Mouse (Mus musculus): ENCODE results near the gene Nol10. TPM values are rescaled to one million over a fixed set of nuclear protein-coding genes. Genes with fewer than 3 reads are reported as not detected.

Nol10 gene
- polyA plus RNA-seq, 1 experiment from 2014 or later: 28.1 TPM

DNA sequence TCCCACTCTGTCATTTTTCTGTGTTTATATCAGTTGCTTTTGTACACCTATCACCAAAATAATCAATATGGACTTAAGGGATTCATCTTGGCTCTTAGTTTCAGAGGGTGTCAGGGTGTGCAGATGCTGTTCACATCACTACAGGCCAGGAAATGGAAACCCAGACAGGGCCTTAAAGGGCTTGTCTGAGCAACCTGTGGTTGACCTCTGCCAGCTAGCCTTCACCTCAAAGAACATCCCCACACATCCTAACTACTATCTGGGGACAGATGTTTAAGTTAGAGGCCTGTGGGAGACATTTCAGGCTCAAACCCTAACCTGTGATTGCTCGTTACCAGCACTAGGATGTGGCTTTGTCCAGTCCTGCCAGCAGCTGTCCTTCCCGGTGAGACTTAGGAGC lies 82.3 kb downstream of the Nol10 start:
- no peak for ATAC-seq (ENCODE audit: low FRiP score)
- WGBS: 94% methylated on average over 2 of the region's 2 CpGs
- no peak overlapping the region for H3K4me3 ChIP-seq (ENCODE audit: low read depth, low read length)
- H3K4me1 ChIP-seq (replicated peaks; ENCODE audit: control insufficient read depth, insufficient read depth, low read length): no peaks in the 10 kb centered on the region
- H3K27ac ChIP-seq (ENCODE audit: low read depth, low read length): no peak overlapping the region
- no peaks in the 10 kb centered on the region for H3K9me3 ChIP-seq (ENCODE audit: control insufficient read depth, low read length)
- H3K4me2 ChIP-seq (replicated peaks; ENCODE audit: low read depth, low read length): no peak overlapping the region
- no peak overlapping the region for H3K9ac ChIP-seq (ENCODE audit: low read depth, low read length)
- no peaks in the 10 kb centered on the region for H3K27me3 ChIP-seq (ENCODE audit: control insufficient read depth, insufficient read depth, low read length)
- H3K36me3 ChIP-seq (ENCODE audit: control insufficient read depth, insufficient read depth, low read length): no peaks in the 10 kb centered on the region
- no peak for DNase-seq (ENCODE audit: low spot score)

DNA sequence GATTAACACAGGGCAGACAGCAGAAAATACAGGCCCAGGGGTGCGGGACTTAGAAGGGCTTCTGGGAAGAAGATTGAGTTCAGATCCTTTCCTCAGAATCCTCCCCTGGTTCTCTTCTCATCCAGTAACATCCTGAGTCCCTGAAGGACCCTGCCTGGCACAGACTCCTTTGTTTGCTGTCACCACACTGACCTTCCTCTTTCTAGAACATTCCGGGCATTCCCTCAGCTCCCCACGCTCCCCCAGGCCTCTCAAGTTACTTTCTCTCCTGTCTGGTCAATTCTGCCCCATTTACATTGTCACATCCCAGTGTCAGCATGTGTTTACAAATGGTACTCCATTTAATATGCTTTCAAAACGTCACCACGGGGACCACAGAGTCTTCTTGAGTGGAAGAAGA lies 82.9 kb downstream of the Nol10 start:
- no peak overlapping the region for H3K4me2 ChIP-seq (replicated peaks; ENCODE audit: low read depth, low read length)
- no peak for DNase-seq (ENCODE audit: low spot score)
- no peak overlapping the region for H3K9ac ChIP-seq (ENCODE audit: low read depth, low read length)
- no peaks in the 10 kb centered on the region for H3K9me3 ChIP-seq (ENCODE audit: control insufficient read depth, low read length)
- H3K36me3 ChIP-seq (ENCODE audit: control insufficient read depth, insufficient read depth, low read length): no peaks in the 10 kb centered on the region
- H3K4me3 ChIP-seq (ENCODE audit: low read depth, low read length): no peak overlapping the region
- H3K27me3 ChIP-seq (ENCODE audit: control insufficient read depth, insufficient read depth, low read length): no peaks in the 10 kb centered on the region
- no peak for ATAC-seq (ENCODE audit: low FRiP score)
- WGBS: 84% methylated on average over 5 of the region's 5 CpGs
- no peaks in the 10 kb centered on the region for H3K4me1 ChIP-seq (replicated peaks; ENCODE audit: control insufficient read depth, insufficient read depth, low read length)
- no peak overlapping the region for H3K27ac ChIP-seq (ENCODE audit: low read depth, low read length)

DNA sequence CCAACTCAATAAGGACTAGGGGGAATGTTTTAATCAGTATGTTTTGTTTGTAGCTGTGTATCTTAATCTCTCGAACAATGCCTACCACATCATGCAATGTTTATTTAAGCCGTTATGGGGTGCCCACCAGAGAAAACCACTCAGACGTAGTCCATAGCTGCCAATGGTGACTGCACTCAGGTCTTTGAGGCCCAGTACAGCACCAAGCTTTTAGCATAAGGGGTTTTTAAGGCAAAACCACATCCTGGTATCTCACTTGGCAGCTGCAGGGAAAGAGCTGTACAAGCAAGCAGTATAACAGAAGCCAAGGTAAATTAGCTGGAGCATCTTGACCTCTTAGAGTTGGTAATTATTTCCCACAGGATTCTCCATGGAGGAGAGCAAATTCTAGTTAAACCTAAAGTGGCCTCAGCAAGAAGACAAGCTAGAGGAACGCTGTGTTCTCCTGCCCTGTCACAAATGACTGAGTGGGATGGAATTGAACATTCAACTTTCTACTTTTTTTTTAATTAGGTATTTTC lies 83.6 kb downstream of the Nol10 start:
- H3K27me3 ChIP-seq (ENCODE audit: control insufficient read depth, insufficient read depth, low read length): no peaks in the 10 kb centered on the region
- H3K4me1 ChIP-seq (replicated peaks; ENCODE audit: control insufficient read depth, insufficient read depth, low read length): no peaks in the 10 kb centered on the region
- 95% methylated on average over 4 of the region's 4 CpGs for WGBS
- no peaks in the 10 kb centered on the region for H3K9me3 ChIP-seq (ENCODE audit: control insufficient read depth, low read length)
- no peak overlapping the region for H3K4me3 ChIP-seq (ENCODE audit: low read depth, low read length)
- no peak overlapping the region for H3K27ac ChIP-seq (ENCODE audit: low read depth, low read length)
- no peak overlapping the region for H3K4me2 ChIP-seq (replicated peaks; ENCODE audit: low read depth, low read length)
- no peak overlapping the region for H3K9ac ChIP-seq (ENCODE audit: low read depth, low read length)
- DNase-seq (ENCODE audit: low spot score) (no peak), ATAC-seq (ENCODE audit: low FRiP score) (no peak)
- H3K36me3 ChIP-seq (ENCODE audit: control insufficient read depth, insufficient read depth, low read length): no peaks in the 10 kb centered on the region

DNA sequence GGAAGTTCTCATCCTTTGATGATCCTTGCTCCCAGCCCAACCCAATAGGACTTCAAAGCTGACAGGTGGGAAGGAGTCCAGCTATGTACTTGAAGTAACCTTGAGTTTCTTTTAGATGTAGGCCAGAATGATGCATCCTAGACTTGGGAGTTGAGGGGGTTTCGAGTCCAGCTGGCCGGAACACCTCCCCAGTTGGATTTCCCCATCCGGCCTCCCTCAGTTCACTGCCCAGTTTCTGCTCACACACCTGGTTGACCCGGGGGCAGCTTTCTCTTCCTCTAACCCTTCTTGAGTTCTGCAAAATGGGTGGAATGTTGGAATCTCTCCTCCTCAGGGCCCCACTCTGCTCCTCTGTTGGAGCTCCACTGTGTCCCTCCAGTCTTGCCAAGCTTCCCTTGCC lies 85.5 kb downstream of the Nol10 start:
- WGBS: 99% methylated on average over 4 of the region's 4 CpGs
- no peak for DNase-seq (ENCODE audit: low spot score)

DNA sequence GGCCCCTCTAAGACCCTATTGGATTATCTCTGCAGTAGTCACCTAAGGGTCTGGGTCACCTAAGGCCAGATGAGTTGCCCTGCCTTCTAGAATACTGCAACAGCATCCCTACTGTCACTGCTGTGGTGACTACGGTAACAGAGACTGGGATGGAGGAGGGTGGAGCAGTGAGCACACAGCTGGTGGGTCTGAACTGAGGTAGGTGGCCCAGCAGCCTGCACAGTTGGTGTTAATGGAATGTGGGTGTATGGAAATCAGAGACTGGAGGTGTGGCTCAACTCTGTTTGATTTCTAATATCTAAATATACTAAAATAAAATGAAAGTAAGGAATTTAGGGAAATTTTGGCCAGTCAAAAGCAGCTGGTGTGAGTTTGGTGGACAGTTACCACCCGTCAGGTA lies 88.2 kb downstream of the Nol10 start:
- Histone ChIP-seq H3K27me3 (ENCODE audit: control insufficient read depth, insufficient read depth, low read length) (no peaks in the 10 kb centered on the region), H3K9ac (ENCODE audit: low read depth, low read length) (no peak overlapping the region), H3K9me3 (ENCODE audit: control insufficient read depth, low read length) (no peaks in the 10 kb centered on the region), H3K36me3 (ENCODE audit: control insufficient read depth, insufficient read depth, low read length) (no peaks in the 10 kb centered on the region), H3K27ac (ENCODE audit: low read depth, low read length) (no peak overlapping the region), H3K4me1 (replicated peaks; ENCODE audit: control insufficient read depth, insufficient read depth, low read length) (no peaks in the 10 kb centered on the region), H3K4me2 (replicated peaks; ENCODE audit: low read depth, low read length) (no peak overlapping the region), H3K4me3 (ENCODE audit: low read depth, low read length) (no peak overlapping the region)
- DNase-seq (ENCODE audit: low spot score): no peak
- ATAC-seq (ENCODE audit: low FRiP score): no peak
- WGBS: 89% methylated on average over 2 of the region's 2 CpGs

More for the DNA sequence above, 85.5 kb downstream of the Nol10 start:
- no peak overlapping the region for H3K4me3 ChIP-seq (ENCODE audit: low read depth, low read length)
- no peaks in the 10 kb centered on the region for H3K36me3 ChIP-seq (ENCODE audit: control insufficient read depth, insufficient read depth, low read length)
- no peak overlapping the region for H3K4me2 ChIP-seq (replicated peaks; ENCODE audit: low read depth, low read length)
- no peak overlapping the region for H3K9ac ChIP-seq (ENCODE audit: low read depth, low read length)
- no peaks in the 10 kb centered on the region for H3K4me1 ChIP-seq (replicated peaks; ENCODE audit: control insufficient read depth, insufficient read depth, low read length)
- H3K27ac ChIP-seq (ENCODE audit: low read depth, low read length): no peak overlapping the region
- no peak for ATAC-seq (ENCODE audit: low FRiP score)
- H3K9me3 ChIP-seq (ENCODE audit: control insufficient read depth, low read length): no peaks in the 10 kb centered on the region
- H3K27me3 ChIP-seq (ENCODE audit: control insufficient read depth, insufficient read depth, low read length): no peaks in the 10 kb centered on the region

DNA sequence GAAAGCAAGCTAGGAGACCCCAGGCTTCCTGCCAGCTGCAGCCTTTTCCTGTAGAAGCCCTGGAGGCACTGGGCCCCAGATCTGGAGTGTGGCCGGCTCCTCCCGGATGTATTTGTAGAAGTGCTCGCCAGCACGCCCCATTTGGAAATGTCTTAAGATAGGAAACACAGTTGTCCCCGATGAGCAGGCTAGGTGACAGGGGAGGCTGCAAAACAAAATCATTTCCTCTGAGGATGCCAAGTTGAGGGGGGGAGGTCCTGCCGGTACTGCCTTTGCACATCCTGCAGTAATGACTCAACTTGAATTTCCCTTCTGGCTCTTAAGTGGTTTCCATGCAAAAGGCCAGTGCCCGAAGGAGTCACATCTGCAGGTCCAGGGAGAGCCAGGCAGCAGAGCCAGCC lies 92.0 kb downstream of the Nol10 start:
- Histone ChIP-seq H3K9ac (ENCODE audit: low read depth, low read length) (no peak overlapping the region), H3K27me3 (ENCODE audit: control insufficient read depth, insufficient read depth, low read length) (no peaks in the 10 kb centered on the region), H3K4me2 (replicated peaks; ENCODE audit: low read depth, low read length) (no peak overlapping the region), H3K4me1 (replicated peaks; ENCODE audit: control insufficient read depth, insufficient read depth, low read length) (no peaks in the 10 kb centered on the region), H3K36me3 (ENCODE audit: control insufficient read depth, insufficient read depth, low read length) (no peaks in the 10 kb centered on the region), H3K27ac (ENCODE audit: low read depth, low read length) (no peak overlapping the region), H3K9me3 (ENCODE audit: control insufficient read depth, low read length) (no peaks in the 10 kb centered on the region), H3K4me3 (ENCODE audit: low read depth, low read length) (no peak overlapping the region)
- 80% methylated on average over 7 of the region's 7 CpGs for WGBS
- ATAC-seq (ENCODE audit: low FRiP score) (no peak), DNase-seq (ENCODE audit: low spot score) (no peak)

DNA sequence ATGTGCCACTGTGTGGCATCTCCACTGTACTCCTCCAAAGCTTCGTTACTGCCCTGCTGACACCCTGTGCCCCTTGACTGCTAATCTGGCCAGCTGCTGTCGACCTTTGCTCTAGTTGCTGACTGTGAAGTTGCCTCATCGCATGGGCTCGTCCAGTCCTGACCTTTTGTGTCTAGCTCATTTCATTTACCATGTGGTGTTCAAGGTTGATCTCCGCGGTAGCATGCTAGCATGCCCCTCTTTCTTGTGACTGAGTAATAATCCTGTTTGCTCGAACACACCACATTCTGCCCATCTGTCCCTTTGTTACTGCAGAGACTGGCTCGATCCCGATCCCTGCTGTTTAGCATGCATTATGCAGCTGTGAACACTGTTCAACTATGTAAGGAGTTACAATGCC lies 93.2 kb downstream of the Nol10 start:
- no peak overlapping the region for H3K9ac ChIP-seq (ENCODE audit: low read depth, low read length)
- H3K36me3 ChIP-seq (ENCODE audit: control insufficient read depth, insufficient read depth, low read length): no peaks in the 10 kb centered on the region
- no peaks in the 10 kb centered on the region for H3K4me1 ChIP-seq (replicated peaks; ENCODE audit: control insufficient read depth, insufficient read depth, low read length)
- H3K27me3 ChIP-seq (ENCODE audit: control insufficient read depth, insufficient read depth, low read length): no peaks in the 10 kb centered on the region
- no peak overlapping the region for H3K4me3 ChIP-seq (ENCODE audit: low read depth, low read length)
- no peak overlapping the region for H3K27ac ChIP-seq (ENCODE audit: low read depth, low read length)
- ATAC-seq (ENCODE audit: low FRiP score) (no peak), DNase-seq (ENCODE audit: low spot score) (no peak)
- 53% methylated on average over 9 of the region's 9 CpGs for WGBS
- H3K4me2 ChIP-seq (replicated peaks; ENCODE audit: low read depth, low read length): no peak overlapping the region
- H3K9me3 ChIP-seq (ENCODE audit: control insufficient read depth, low read length): no peaks in the 10 kb centered on the region

DNA sequence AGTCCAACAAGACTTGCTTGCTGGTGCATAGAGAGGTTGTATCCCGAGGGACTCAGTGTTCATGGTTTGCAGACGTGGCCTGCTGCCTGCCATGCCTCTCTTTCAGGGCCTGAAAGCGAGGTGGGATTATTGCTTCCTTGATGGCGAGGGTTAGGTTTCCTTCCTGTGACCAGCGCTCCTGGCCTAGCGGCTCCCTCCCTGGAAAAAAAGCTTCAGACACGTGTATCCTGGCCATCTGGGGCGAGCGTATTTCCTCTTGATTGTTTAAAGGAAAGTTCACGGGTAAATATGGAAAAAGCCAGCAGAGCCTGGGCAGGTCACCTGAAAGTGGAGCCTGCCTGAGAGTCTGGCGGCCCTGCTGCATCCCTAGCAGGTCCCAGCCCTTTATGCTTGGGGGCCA lies 96.1 kb downstream of the Nol10 start:
- Histone ChIP-seq H3K27ac (ENCODE audit: low read depth, low read length) (no peak overlapping the region), H3K36me3 (ENCODE audit: control insufficient read depth, insufficient read depth, low read length) (no peaks in the 10 kb centered on the region), H3K9me3 (ENCODE audit: control insufficient read depth, low read length) (no peaks in the 10 kb centered on the region), H3K4me2 (replicated peaks; ENCODE audit: low read depth, low read length) (no peak overlapping the region), H3K9ac (ENCODE audit: low read depth, low read length) (no peak overlapping the region), H3K27me3 (ENCODE audit: control insufficient read depth, insufficient read depth, low read length) (no peaks in the 10 kb centered on the region), H3K4me1 (replicated peaks; ENCODE audit: control insufficient read depth, insufficient read depth, low read length) (no peaks in the 10 kb centered on the region), H3K4me3 (ENCODE audit: low read depth, low read length) (no peak overlapping the region)
- DNase-seq (ENCODE audit: low spot score): no peak
- WGBS: 71% methylated on average over 11 of the region's 11 CpGs
- ATAC-seq (ENCODE audit: low FRiP score): no peak

DNA sequence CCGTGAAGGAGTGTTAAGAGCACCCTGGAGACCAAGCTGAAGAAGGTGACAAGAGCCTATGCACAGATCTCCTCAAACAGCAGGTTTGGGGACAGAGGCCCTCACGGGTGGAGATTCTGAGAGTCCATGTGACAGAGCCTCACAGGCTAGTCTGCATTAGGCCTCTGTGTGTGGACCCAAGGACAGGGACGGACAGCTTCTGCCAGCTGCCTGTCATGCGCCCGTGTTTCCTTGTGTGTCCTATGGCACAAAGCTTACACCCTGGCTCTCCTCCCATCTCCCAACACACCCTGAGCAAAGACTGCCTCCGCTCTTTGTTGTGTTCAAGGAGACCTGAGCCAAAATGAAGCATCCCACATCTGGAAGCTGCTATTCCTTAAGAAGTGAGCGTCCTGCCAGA lies 97.0 kb downstream of the Nol10 start:
- 91% methylated on average over 7 of the region's 7 CpGs for WGBS
- no peak for ATAC-seq (ENCODE audit: low FRiP score)
- Histone ChIP-seq H3K27me3 (ENCODE audit: control insufficient read depth, insufficient read depth, low read length) (no peaks in the 10 kb centered on the region), H3K36me3 (ENCODE audit: control insufficient read depth, insufficient read depth, low read length) (no peaks in the 10 kb centered on the region), H3K4me1 (replicated peaks; ENCODE audit: control insufficient read depth, insufficient read depth, low read length) (no peaks in the 10 kb centered on the region), H3K9ac (ENCODE audit: low read depth, low read length) (no peak overlapping the region), H3K4me2 (replicated peaks; ENCODE audit: low read depth, low read length) (no peak overlapping the region), H3K9me3 (ENCODE audit: control insufficient read depth, low read length) (no peaks in the 10 kb centered on the region), H3K27ac (ENCODE audit: low read depth, low read length) (no peak overlapping the region), H3K4me3 (ENCODE audit: low read depth, low read length) (no peak overlapping the region)
- DNase-seq (ENCODE audit: low spot score): no peak
